Mouse (Mus musculus) v-Abl transformed pro-B cells (cell line): ENCODE measurements around the gene Gnas.

Experiments
- in situ Hi-C, 2 experiments: fragments of 400-800 bp; cut with MboI; formaldehyde crosslinking; loops; one replicate each; pipeline ENCODE4 v1.15.1; 2025; ENCODE audit not compliant: unreplicated experiment in 2 of 2

The Gnas gene

DNA sequence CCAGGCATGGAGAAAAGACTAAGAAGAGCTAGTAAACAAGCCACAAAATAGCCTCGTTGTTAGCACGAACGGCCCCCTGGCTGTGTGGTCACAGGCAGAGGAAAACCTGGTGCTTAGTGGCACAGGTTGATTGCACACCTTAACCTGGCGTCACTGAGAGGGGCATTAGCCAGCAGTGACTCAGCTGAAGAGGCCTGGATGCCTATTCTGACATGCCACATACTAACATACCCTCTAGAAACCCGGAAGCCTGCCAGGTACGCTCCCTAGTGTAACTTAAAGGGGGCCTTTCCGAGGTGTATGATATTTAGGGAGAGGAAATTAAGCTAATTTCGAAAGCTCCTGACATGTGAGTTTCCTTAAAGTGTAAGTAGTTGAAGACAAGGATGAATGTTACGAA, 32.5 kb downstream of the Gnas start:
- in situ Hi-C loops: loop anchor here (5.0 to 25.0 kb wide), 4 partner anchors 96 to 1129 kb away; partner anchors contain the start of gene Prelid3b (in 1 of the 2)

- in situ Hi-C loops: loop anchor here (25.0 kb wide), 2 partner anchors 864 to 1889 kb away; partner anchors contain the start of gene Rtf2 (in 2 of the 2)
Observed at GRCm38 (mm10) chr2:174325989-174326388, 41.9 kb downstream of the Gnas start.

DNA sequence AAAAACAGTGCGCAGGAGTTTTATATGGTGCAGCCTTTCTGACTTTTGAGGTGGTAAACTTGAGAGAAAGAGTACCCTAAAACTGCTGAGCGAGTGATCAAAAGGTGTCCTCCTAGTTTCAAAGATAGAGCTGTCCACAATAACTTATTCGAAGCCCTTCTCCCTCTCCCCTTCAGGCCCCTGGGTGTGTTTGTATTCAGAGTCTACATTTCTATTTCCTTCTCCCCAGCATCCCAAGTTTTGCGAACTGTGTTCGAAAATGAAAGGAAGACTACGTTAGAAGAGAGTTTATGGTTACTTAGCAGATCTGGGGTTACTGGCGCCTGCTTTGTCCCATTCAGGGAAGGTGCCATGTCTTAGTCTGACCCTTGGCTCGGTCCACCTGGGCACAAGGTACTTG, 42.4 kb downstream of the Gnas start:
- in situ Hi-C loops: loop anchor here (25.0 kb wide), 2 partner anchors 864 to 1889 kb away; partner anchors contain the start of gene Rtf2 (in 2 of the 2)

- in situ Hi-C loops: loop anchor here (25.0 kb wide), 2 partner anchors 865 to 1890 kb away; partner anchors contain the start of gene Rtf2 (in 2 of the 2)
Observed at GRCm38 (mm10) chr2:174327295-174327981, 43.3 kb downstream of the Gnas start.

GRCm38 (mm10) chr2:174328358-174328905, 44.3 kb downstream of the Gnas start:
- in situ Hi-C loops: loop anchor here (25.0 kb wide), 2 partner anchors 866 to 1891 kb away; partner anchors contain the start of gene Rtf2 (in 2 of the 2)

- in situ Hi-C loops: loop anchor here (25.0 kb wide), 2 partner anchors 867 to 1892 kb away; partner anchors contain the start of gene Rtf2 (in 2 of the 2)
Observed at GRCm38 (mm10) chr2:174328926-174329662, 45.0 kb downstream of the Gnas start.

DNA sequence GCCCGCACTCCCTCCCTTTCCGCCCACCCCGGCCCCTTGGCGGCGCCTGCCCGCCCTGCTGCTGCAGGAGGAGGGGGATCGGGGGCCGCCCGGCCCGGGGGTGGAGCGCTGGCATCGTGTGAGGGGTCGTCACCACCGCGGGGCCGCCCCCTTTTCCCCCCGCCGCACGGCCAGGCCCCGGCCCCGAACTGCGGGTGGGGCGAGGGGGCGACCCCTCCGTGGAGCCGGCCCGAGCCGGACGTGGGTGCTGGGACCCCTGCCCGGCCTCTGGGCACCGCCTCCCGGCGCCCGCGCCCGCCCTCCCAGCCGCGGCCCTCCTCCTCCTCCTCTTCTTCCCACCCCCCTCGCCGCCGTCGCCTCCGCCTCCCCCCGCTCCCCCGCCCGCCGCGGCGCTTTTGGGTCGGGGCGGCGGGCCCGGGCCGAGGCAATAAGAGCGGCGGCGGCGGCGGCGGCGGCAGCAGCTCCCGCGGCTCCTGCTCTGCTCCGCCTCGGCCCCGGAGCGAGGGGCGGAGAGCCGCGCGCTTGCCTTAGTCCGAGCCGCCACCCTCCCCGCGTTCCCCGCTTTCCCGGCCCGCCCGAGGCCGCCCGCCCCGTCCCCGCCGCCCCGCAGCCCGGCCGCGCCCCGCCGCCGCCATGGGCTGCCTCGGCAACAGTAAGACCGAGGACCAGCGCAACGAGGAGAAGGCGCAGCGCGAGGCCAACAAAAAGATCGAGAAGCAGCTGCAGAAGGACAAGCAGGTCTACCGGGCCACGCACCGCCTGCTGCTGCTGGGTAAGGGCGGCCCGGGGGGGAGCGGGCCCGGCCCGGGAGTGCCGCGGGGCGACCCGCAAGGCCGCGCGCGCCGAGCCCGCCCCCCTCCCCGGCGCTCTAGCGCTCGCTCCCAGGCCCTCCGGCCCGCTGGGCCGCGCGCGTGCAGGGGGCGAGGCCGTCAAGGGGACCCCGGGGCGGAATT, 45.8 kb downstream of the Gnas start:
- in situ Hi-C loops: loop anchor here (25.0 kb wide), 2 partner anchors 868 to 1893 kb away; partner anchors contain the start of gene Rtf2 (in 2 of the 2)

DNA sequence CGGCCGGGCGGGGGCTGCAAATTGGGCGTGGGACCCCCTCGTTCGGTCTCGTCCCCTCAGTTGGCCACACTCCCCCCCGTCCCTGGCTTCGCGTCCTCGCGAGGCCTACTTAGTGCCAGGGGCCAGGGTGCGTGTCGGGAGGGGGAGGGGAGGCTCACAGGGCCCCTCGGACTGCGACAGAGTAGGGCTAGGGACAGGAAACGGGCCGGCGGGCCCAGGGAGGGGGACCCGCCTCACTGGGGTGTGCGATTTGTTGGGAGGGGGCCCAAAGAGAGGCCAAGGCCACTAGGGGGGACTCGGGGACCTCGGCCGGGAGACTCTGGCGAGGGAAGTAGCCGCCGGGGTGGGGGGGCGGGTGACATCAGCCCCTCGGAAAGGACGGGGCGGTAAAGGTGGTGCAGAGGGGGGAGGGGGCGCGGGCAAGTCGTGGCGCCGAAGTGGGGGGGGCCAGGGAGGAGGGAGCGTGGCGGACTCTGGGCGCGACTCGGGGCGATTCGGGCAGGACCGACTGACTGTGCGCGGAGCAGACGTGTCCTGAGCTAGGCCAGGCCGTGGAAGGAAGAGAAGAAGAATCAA, 46.6 kb downstream of the Gnas start:
- in situ Hi-C loops: loop anchor here (25.0 kb wide), 2 partner anchors 868 to 1893 kb away; partner anchors contain the start of gene Rtf2 (in 2 of the 2)

DNA sequence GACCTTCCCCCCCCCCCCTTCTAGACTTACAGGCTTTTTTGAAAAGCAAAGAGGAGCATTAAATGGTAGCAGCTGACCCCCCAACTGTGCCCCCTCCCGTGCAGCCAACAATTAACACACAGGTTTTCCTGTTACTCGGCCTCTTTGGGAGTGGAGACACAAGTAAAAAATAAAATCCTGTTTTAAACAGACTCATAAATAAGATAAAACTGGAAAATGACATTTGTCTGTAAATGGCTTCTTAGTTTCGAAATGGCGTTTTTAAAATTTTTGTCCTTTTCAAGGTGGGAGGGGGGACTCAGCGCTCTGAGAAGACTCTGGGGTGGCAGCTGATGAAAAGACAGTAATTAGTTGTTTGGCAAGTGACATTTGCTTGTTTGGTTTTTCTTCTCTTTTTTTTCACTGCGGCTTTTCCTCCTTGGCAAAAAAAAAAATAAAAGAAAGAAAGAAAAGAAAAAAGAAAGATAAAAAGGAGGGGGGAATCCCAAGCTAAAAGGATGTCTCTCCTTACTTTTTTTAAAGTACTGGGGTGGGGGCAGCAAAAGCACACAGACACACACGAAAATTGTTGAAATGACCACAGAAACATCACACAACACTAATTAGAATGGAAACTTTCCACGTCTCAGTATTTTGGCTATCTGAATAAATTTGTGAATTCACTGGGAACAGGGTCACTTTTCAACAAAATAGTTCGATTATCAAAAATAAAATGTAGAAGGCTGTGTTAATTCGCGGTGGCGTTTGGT, 47.3 kb downstream of the Gnas start:
- in situ Hi-C loops: loop anchor here (25.0 kb wide), 2 partner anchors 869 to 1894 kb away; partner anchors contain the start of gene Rtf2 (in 2 of the 2)

DNA sequence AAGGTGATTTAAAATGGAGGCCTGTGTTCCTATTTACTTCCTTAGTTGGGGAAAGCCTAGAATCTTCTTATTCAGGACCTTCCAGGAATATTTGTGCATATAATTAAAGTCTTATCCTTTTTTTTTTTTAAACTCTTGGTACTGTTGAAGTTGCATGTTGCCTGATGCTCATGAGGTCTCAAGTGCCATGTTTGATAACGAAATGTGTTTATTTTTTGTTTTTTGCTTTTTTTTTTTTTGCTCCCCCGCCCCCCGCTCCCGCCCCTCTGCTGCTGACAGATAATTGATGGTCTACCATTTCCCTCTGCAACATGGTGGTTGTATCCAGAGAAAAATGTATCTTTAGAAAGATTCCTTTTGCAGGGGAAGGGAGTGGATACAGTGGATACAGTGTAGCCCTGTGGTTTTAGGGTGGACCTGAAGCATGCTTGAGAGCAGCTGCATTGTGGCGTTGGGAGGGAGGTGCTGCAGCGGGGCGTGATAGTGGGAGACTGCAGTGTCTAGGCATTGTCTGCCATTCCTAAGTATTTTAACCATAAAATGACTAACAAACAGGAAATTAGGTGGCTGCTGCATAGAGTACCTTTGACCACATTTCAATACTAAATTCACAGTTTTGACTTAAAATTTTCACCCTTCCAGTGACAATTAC, 49.2 kb downstream of the Gnas start:
- in situ Hi-C loops: loop anchor here (25.0 kb wide), 2 partner anchors 871 to 1896 kb away; partner anchors contain the start of gene Rtf2 (in 2 of the 2)

GRCm38 (mm10) chr2:174334415-174334814, 50.3 kb downstream of the Gnas start:
- in situ Hi-C loops: loop anchor here (25.0 kb wide), 2 partner anchors 872 to 1897 kb away; partner anchors contain the start of gene Rtf2 (in 2 of the 2)

GRCm38 (mm10) chr2:174337275-174337674, 53.2 kb downstream of the Gnas start:
- in situ Hi-C loops: loop anchor here (25.0 kb wide), 2 partner anchors 875 to 1900 kb away; partner anchors contain the start of gene Rtf2 (in 2 of the 2)

DNA sequence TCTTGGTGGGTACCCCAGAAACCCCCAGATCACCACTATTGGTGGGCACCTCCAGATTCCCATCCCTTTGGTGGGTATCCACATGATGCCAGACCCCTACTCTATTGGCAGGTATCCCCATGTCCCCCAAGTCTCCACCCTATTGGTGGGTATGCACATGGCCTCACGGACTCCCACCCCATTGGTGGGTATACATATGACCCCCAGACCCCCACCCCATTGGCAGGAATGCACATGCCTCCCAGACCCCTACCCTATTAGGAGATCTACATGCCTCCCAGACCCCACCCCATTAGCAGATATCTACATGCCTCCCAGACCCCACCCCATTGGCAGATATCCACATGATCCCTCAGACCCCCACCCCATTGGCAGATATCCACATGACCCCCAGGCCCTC, 55.6 kb downstream of the Gnas start:
- in situ Hi-C loops: loop anchor here (5.0 to 25.0 kb wide), 6 partner anchors 73 to 1902 kb away; partner anchors contain the start of genes Rtf2 (in 2 of the 2), Prelid3b (in 1 of the 2) and Rbm38 (in 1 of the 2)

- in situ Hi-C loops: loop anchor here (5.0 to 25.0 kb wide), 6 partner anchors 72 to 1903 kb away; partner anchors contain the start of genes Rtf2 (in 2 of the 2), Prelid3b (in 1 of the 2) and Rbm38 (in 1 of the 2)
Observed at GRCm38 (mm10) chr2:174340229-174340892, 56.2 kb downstream of the Gnas start.

DNA sequence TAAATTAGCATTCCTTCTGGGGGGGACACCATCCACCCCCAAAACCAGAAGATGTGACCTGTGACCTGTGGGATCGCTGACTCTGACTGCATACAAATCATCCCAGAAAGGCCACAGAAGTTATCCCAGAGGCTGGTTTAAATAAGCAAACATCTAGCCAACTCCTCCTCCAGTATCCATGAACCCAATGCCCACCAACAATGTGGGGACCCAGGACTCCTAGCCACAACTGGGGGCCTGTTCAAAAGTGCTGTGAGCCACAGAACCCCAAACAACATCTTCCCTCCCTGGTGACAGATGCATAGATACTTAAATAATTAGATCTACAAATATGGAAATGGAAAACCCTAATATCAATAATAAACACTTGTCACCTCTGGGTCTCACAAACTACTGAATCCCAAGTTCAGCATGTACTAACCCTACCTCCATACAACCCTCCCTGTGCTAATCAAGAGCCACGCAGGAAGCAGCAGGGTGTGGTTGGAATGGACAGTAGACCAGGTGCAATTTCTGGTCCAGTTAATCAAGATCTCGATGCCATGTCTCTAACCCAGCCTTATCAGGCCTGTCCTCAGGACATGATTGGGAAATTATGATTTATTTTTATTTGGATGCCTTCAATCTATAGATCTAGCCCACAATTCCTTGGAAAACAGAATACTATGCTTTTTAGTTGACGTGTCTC, 56.9 kb downstream of the Gnas start:
- in situ Hi-C loops: loop anchor here (5.0 to 25.0 kb wide), 6 partner anchors 71 to 1904 kb away; partner anchors contain the start of genes Rtf2 (in 2 of the 2), Prelid3b (in 1 of the 2) and Rbm38 (in 1 of the 2)

GRCm38 (mm10) chr2:174342793-174343400, 58.8 kb downstream of the Gnas start:
- in situ Hi-C loops: loop anchor here (5.0 to 25.0 kb wide), 6 partner anchors 69 to 1906 kb away; partner anchors contain the start of genes Rtf2 (in 2 of the 2), Prelid3b (in 1 of the 2) and Rbm38 (in 1 of the 2)
